Mouse (Mus musculus) lung, adult 2 months (tissue): ENCODE measurements at regions not wholly inside any gene's neighbourhood (a gene's known extent, or its start where the extent isn't known, plus 50 kb on each side); places are given as distances from the start of the nearest gene placed in this dataset.

Experiments used
- CTCF ChIP-seq: fragments of 200-500 bp; IDR thresholded peaks from 2 replicates; pipeline ENCODE4 v1.5.1; 2011; ENCODE audit warnings: mild to moderate bottlenecking, low read length, control low read depth; ENCODE audit not compliant: insufficient read depth
- POLR2A ChIP-seq: fragments of 200-500 bp; IDR thresholded peaks from 2 replicates; pipeline ENCODE4 v1.6.1; 2011; ENCODE audit warnings: low read depth, mild to moderate bottlenecking, control low read depth, low read length, borderline replicate concordance; ENCODE audit errors: extremely low read depth

DNA sequence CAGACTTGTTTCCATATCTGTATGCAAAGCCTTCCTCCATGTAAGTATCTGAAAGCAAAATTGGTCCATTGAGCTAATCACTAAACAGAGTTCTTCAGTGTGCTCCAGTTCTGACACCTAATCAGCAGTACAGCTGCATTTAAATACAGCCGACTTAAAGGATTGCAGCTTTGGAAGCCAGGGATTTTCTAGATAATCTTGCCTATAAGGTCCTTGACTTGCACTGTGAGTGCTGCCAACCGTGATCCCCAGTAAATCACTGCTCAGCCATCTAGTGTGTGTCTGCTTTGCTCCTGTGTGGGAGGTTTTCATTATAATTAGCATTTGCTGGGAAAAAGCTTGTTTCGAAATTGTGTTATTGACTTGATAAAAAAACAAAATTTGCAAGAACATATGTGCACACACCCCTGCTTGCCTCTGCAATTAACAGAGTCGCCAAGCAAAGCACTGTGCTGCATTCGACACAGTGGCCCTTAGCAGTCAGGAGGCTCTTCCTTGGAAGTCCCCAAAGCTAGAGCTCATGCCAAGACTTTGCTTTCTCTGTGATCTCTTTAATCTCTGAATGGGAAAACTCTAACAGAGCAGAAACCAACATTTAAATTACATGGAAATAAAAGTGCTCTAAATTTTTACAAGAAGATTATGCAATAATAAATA, 150.0 kb upstream of the Nabp1 start:
- TF ChIP-seq CTCF (no peak), POLR2A (no peak)
